Mouse (Mus musculus): Measurements from ENCODE around the gene Ptgdr2.

Ptgdr2 gene

GRCm38 (mm10) chr19:10937110-10937563 is at the start of gene Ptgdr2:
Gene Ptgdr2, plus strand, starts transcription at chr19:10937160.
- DNase-seq = no peak

- no peak for DNase-seq
Measured at GRCm38 (mm10) chr19:10892201-10892600, 44.8 kb upstream of the Ptgdr2 start.

- peak; percentile 99 for DNase-seq
Measured at GRCm38 (mm10) chr19:10895016-10895528, 41.9 kb upstream of the Ptgdr2 start, which contains the start of gene Prpf19. Gene Prpf19, plus strand, starts transcription at chr19:10895231.

DNA sequence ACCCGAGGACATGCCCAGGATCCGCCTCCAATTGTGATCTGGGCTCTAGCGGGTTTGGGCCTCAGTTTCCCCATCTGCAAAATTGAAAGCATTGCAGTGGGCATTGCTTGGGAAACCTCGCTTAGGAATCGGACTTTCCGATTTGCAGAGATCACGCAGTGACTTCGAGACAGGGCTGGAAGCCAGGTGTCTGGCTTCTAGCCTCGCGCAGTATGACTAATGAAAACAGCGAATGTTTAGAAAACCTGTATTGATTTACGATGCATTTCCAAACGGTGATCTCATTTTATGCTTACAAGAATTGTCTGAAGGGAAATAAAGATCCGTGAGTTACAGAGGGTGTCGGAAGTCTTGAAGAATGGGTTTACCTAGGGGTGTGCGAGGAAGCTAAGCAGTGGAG is 41.3 kb upstream of the Ptgdr2 start:
- no peak for DNase-seq

DNA sequence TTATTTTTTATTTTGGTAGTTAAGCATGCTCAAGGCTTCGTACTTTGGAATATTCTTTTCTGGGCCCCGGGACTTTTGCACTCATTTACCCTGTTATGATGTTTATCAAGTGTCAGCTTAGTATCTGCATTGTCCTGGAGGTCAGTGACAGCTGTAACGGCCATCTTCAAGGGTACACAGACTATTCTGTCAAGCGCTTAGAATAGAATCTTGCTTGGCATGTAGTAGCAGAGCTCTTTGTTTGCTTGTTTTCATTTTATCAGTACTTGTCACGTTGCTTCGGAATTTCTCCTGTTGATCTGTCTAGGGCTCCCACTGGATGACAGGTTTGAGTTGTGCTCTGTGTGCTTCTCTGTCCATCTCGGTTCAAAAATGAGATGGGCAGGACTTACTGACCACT is 40.1 kb upstream of the Ptgdr2 start:
- no peak for DNase-seq

DNA sequence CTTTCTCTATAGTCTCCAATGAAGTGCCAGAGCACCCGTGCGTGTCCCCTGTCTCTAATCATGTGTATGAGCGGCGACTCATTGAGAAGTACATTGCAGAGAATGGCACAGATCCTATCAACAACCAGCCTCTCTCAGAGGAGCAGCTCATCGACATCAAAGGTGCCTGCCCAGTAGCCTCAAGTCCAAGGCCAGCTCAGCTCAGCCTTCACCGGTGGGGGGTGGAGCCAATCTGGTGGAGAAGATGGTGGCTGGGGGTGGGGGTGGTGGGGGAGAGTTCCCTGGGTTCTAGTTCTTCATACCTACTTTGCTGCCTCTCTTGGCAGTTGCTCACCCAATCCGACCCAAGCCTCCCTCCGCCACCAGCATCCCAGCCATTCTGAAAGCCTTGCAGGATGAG is 39.5 kb upstream of the Ptgdr2 start:
- no peak for DNase-seq

DNA sequence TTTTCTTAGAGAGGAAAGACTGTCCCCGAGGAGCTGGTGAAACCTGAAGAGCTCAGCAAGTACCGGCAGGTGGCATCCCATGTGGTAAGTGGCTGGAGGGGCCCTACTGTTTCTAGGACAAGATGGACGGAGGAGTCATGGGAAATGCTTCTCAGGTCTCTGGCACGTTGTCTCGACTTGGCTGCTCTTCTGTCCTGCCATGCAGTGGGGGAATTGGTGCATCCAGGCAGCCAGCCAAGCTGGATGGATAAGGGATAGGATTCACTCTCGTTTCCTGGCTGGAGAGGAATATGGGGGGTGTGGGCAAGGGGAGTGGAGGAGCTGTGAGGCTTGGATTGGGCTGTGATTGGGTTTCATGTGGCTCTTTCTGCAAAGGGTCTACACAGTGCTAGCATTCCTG is 36.6 kb upstream of the Ptgdr2 start:
- DNase-seq = no peak

DNA sequence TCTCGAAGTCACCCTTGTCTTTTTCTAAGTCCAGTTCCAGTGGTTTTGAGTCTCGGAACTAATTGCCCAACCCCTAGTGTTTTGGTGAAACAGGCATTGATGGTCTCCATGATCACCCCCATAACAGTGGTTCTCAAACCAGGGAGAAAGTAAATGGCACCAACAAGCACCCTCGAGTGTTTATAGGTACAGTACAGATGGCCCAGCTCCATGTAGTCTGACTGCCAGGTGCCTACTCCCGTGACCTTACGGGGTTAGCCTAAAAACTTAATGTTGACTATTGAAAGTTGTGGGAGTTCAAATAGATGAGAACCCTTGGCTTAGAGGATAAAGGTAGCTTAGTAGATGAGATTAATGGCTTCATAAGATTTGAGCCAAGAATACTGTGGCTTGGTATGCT is 35.9 kb upstream of the Ptgdr2 start:
- no peak for DNase-seq

DNA sequence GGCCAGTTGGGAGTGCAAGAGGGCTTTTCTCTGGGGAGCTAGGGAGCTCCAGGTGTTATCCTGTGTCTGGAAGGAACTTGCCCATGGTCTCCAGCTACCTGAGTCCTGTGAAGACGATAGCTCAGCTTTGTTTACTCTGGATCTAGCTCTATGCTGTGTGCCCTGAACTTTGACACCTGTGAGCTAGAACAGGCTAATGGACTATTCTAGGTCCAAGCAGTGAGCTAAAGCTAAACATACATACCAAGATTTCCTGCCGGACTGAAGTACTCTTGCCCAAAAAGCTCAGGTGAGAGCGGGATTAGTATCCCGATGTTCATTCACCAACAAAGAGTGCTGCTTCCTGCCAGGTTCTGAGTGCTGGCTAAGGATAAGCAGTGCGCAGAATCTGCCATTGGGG is 32.4 kb upstream of the Ptgdr2 start:
- DNase-seq = no peak

- DNase-seq = peak; percentile 81 to 89
Measured at GRCm38 (mm10) chr19:10904927-10905727, 31.8 kb upstream of the Ptgdr2 start.

GRCm38 (mm10) chr19:10905728-10906000 is 31.3 kb upstream of the Ptgdr2 start:
- DNase-seq = no peak

DNA sequence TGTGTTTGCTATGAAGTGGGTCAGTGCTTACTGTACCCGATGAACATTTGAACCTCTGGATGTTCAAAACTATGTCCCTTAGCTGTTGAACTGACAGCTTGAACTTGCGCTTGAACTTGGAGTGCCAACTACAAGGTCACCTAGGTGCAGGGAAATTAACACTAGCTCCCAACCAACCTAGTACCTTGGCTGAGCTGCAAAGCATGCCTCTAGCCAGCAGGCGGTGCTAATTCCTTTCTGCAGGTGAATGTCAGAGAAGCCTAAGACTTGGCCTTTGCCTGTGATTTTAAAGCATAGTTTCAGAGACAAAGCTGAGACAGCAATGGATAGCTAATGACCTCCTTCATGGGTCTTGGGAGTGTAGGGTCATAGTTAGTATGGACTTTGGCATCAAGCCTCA is 29.1 kb upstream of the Ptgdr2 start:
- peak; percentile 75 to 80 for DNase-seq

DNA sequence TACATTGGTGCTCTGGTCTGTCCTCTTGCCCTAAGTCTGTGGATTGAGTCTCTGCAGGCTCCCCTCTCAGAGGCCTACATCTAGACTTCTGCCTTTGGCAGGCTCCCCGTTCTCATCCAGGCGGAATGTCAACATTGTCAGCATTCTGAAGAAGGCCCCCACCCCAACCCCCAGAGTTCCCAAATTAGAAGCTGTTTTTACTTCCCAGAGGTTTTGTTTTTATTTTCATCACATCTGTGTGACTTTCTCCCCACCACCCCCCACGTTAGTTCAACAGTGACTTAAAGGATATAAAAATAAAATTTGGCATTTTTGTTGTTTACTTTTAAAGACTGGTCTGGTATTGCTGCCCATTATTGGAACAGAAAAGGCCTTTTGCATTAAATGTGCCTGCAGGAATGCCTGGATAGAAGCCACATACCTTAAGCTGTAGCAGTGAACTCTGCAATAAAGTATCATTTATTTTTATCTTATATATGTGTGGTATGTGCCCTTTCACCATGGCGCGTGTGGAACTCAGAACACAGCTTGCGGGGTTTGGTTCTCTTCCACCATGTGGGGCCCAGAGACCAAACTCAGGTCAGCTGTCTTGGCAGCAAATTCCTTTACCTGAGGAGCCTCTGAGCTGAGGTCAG is 27.8 kb upstream of the Ptgdr2 start:
- DNase-seq = peak; percentile 37 to 47

DNA sequence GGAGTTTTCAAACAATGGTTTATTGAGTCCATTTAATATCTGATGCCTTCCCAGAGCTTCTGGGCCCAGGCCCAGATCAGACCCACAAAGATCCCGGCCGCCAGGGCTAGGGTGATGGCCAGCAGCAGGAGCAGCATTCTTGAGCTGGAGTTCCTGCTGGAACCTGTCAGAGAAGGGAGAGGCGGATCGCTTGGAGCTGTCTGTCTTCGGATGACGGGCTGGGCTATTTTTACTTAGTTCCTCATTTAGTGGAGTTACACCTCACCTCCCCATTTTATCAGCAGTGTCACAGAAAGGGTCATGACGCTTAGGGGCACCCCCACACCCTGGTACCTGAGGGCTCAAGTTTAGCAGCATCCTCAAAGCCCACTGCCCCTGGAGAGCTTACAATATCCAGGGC is 22.7 kb upstream of the Ptgdr2 start:
- DNase-seq = peak; percentile 40 to 52

GRCm38 (mm10) chr19:10914870-10915269 is 22.1 kb upstream of the Ptgdr2 start:
- no peak for DNase-seq

- no peak for DNase-seq
Measured at GRCm38 (mm10) chr19:10916506-10916905, 20.5 kb upstream of the Ptgdr2 start.

DNA sequence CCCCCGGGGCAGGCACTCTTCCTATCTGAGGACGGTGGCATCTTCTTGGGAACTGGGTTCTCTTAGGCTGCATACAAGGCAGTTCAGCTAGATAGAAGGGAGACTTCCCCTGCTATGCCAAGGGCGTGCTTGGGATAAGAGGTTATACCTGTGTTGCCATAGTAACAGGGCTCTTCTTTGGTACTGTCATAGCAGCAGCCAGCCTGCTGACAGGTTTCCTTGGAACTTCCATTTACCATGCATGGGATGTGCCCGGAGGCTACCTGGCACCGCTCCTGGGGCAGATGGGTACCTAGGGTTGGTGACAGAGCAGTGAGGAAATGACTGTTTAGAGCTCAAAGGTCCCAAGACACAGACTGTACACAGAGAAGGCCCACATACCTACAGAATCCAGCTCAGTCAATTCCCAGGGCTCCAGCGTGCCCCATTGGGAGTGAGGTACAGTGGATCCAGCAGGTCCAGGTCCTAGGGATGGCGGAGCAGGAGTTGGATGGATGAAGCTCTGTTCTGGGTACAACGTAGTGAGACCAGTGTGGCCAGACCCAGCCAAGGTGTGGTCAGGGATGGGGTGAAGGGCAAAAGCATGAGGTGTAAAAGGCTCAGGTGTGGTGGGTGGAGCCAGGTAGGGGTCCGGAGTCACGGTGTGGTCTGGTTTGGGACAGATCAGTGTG is 18.5 kb upstream of the Ptgdr2 start:
- no peak for DNase-seq

- no peak for DNase-seq
Measured at GRCm38 (mm10) chr19:10920532-10920931, 16.4 kb upstream of the Ptgdr2 start, which contains the start of gene Zp1. Gene Zp1, minus strand, starts transcription at chr19:10920632.

- no peak for DNase-seq
Measured at GRCm38 (mm10) chr19:10921058-10921457, 15.9 kb upstream of the Ptgdr2 start.

DNA sequence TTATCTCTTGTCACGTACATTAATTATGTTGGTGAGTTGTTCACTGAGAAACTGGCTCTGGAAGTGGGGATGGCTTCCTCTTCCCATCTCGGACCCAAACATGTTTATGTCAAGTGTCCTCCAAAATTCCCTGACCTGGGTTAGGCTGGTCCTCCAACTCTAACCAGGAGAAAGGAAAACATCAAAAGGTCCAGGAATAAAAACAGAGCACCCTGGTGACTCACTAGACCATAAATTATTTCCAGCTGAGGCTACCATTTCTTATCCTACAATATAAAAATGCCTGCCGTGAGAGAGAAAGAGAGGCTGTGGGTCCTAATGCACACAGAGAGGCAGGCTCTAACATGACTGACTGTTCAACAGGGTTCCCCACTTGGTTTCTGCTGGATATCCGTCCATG is 12.7 kb upstream of the Ptgdr2 start:
- no peak for DNase-seq

DNA sequence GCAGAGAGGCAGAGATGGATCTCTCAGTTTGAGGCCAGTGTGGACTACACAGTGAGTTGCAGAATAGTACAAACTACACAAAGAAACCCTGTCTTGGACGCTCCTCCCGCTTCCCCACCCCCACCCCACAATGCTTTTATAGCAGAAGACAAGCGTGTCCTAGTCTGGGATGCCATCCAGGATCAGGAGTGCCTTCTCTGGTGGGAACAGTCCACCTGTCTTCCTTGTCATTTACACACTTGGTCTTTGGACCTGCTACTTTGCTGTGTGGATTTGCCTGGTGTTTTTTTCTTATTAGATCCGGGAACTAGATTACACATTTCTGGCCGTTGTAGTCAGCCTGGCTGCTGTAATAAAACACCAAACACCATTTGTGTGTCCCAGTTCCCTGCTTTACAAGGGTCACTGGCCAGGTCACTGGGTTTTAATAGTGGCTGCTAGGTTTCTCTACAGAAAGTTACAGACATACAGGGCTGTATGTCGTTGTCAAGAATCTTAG is 10.8 kb upstream of the Ptgdr2 start:
- peak in 1 of 2 experiments; percentile 57 for DNase-seq

DNA sequence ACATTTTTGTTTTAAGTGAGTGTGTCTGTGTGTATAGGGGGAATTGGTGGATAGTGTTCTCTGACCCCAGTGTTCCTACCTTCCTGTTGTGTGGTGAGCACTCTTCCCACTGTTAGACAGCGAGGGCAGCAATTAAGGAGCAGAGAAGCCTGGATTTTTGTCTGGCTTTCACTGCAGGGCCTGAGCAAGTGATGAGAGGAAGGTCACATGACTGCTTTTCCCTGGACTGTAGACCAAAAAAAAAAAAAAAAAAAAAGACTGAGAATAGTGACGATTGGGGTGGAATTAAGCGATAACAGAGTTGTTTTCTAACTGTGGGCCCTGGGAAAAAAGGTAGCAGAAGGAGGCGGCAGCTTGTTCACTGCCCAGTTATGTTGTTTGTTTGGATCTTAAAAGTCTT is 10.3 kb upstream of the Ptgdr2 start:
- no peak for DNase-seq

DNA sequence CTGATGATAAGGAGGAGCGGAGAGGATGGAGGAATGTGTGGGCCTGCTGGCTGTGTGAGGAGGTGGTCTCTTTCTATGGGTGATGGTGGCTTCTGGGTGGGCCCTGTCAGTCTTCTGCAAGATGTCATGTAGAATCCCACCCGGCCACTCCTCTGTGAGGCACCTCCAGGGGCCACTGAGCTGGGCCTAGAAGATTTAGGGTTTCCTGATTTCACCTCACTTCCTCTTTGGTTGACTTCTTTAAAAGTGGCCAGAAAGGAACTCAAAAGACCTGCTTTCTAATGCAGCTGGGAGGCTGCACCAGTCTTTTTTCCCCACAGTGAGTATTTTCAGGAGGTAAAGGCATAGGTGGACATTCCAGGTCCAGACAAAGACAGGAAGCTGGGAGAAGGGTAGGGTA is 6.3 kb upstream of the Ptgdr2 start:
- DNase-seq = no peak

DNA sequence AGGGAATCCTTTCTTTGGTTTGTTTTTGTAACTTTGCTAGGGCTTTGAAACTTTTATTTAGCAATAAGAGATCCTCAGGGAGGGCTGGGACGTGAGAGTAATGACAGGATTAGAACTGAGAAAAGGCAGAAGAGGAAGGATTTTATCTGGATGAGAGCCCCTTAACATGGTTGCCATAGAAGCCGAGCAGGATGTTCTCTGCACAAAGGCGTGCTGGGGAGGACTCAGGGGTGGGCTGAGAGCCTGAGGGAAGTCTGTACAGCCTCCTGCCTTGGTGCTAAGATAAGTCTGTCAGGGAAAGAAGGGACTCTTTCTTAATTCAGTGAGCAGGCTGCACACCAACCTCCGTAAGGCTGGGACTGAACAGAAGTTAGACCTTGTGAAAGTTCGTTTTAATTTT is 1.9 kb upstream of the Ptgdr2 start:
- no peak for DNase-seq
